Mouse (Mus musculus): ENCODE measurements around the gene Scyl2.

GRCm38 (mm10) chr10:89630052-89630451, 56.0 kb downstream of the Scyl2 start:
- TF ChIP-seq EP300 (IDR thresholded peaks at IDR 0.05; ENCODE audit: low read depth) = no peak
- TF ChIP-seq CTCF (IDR thresholded peaks at IDR 0.05; ENCODE audit: low read depth) = peak; percentile 81
